Mouse (Mus musculus): ENCODE results near the gene Olfr859. TPM values are rescaled to one million over a fixed set of nuclear protein-coding genes. Genes with fewer than 3 reads are reported as not detected.
"Not testable (repeated sequence)": the region's sequence is repeated elsewhere in the genome, so short reads cannot be mapped to it uniquely, and the experiment has no call there.

Gene Olfr859
- not detected in 2 replicates for polyA plus RNA-seq (2016; fragmentation: Nextera tagmentation; extraction: Ambion mirVana)

DNA sequence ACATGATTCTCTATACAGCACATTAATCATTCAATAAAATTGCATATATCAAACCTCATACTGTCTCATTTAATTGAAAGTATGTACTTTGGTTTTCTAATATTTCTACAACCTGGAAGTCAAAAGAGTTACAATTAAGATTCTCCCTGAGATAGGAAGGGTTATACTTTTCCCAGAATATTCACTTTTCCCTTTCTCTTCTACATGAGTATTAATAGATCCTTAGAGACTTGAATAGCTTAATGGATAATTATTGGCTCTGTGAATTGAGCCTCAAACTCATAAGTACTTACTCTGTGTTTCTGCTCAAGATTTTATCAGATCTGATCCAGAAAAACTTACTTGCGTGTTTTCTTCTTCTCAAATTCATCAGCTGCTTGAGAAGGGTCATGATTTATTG, at the start of gene Olfr859:
TSS of gene Olfr859 (plus strand) at position 301 of the 400 bp plus-strand sequence.
- not testable (repeated sequence) for H3K27ac ChIP-seq (replicated peaks); H3K36me3 ChIP-seq (replicated peaks); H3K4me3 ChIP-seq; DNase-seq (ENCODE audit: low spot score); H3K4me1 ChIP-seq; H3K27me3 ChIP-seq (replicated peaks; ENCODE audit: low read depth, poor library complexity, severe bottlenecking)
- 81% methylated on average over 1 of the region's 1 CpGs for WGBS
- H3K9me3 ChIP-seq, result peaks cover 16% of the 10 kb centered on the region

DNA sequence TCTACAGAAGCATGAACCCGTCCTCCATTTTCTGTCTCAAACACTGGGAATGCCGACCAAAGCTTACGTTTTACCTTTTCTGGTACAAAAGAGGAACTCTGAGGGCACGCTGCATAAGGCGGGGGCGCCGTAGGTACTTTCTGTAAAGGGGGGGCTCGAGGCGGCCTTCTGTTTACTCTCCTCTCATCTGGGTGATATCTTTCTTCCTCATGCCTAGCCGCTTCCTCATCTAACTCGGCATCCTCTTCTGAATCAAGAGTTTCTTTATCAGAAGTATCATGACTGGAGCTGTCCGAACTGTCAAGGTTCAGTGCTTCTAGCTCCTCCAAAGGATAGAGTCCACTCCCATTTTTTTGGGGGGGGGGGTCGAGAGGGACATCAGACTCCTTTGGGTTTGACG, 35.6 kb upstream of the Olfr859 start:
- no peak overlapping the region for H3K27ac ChIP-seq (replicated peaks)
- no peak for DNase-seq (ENCODE audit: low spot score)
- H3K4me1 ChIP-seq, result no peaks in the 10 kb centered on the region
- 88% methylated on average over 14 of the region's 14 CpGs for WGBS
- peaks cover 67% of the 10 kb centered on the region for H3K9me3 ChIP-seq
- H3K4me3 ChIP-seq, result no peak overlapping the region
- H3K27me3 ChIP-seq (replicated peaks; ENCODE audit: low read depth, poor library complexity, severe bottlenecking), result no peaks in the 10 kb centered on the region
- no peaks in the 10 kb centered on the region for H3K36me3 ChIP-seq (replicated peaks)

DNA sequence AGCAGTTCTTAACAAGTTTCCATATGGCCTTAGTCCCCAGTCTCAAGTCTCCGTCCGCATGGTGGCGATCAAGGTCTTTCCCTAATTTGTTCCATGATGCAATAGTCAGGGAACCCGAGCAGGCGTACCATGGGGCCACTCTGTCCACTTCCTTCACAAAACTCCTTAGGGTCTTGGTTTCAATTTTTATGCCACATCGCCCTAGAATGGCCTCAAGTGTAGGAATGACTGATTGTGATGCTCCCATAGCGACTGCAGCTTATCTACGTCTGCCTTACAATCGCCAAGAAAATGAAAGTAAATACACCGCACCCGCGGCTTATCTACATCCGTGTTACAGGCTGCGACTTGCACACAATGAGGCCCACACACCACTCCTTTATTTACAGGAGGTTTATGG, 35.0 kb upstream of the Olfr859 start:
- 94% methylated on average over 14 of the region's 14 CpGs for WGBS
- Histone ChIP-seq H3K4me3 (no peak overlapping the region), H3K4me1 (no peaks in the 10 kb centered on the region), H3K27ac (replicated peaks) (no peak overlapping the region), H3K27me3 (replicated peaks; ENCODE audit: low read depth, poor library complexity, severe bottlenecking) (no peaks in the 10 kb centered on the region), H3K9me3 (peaks cover 66% of the 10 kb centered on the region), H3K36me3 (replicated peaks) (no peaks in the 10 kb centered on the region)
- DNase-seq (ENCODE audit: low spot score), result no peak

DNA sequence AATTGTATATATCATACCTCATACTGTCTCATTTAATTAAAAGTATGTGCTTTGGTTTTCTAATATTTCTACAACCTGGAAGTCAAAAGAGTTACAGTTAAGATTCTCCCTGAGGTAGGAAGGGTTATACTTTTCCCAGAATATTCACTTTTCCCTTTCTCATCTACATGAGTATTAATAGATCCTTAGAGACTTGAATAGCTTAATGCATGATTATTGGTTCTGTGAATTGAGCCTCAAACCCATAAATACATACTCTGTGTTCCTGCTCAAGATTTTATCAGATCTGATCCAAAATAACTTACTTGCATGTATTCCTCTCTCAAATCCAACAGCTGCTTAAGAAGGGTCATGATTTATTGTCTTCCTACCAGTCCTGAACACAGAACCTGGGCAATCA, 24.7 kb upstream of the Olfr859 start, which contains the start of gene Olfr58:
TSS of gene Olfr58 (plus strand) at position 301 of the 400 bp plus-strand sequence.
- Histone ChIP-seq H3K4me1 (no peaks in the 10 kb centered on the region), H3K9me3 (peaks cover 13% of the 10 kb centered on the region; the same call in 1 of the 2 replicates)

DNA sequence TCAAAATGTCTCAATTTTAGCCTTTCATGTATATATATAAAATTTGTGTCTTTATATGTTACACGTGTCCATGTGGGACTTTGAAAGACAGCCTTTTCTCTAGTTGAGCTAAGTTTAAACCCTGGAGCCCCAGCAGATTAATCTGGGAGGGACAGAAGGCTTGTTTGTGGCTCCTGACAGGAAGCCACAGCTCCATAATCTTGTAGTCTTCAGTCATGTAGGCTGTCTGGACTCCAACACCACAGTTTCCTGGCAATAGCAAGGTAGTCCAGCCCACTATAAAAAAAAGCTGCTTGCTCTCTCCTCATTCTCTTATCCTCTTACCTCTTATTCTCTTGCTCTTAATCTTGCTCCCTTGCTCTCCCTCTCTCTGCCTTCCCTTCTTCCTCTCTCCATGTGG, 1.7 kb upstream of the Olfr859 start:
- H3K4me3 ChIP-seq, result no peak overlapping the region
- no peak for DNase-seq (ENCODE audit: low spot score)
- no peak overlapping the region for H3K27ac ChIP-seq (replicated peaks)
- no peaks in the 10 kb centered on the region for H3K36me3 ChIP-seq (replicated peaks)
- no peaks in the 10 kb centered on the region for H3K27me3 ChIP-seq (replicated peaks; ENCODE audit: low read depth, poor library complexity, severe bottlenecking)
- WGBS, result 89% methylated on average over 1 of the region's 1 CpGs
- H3K9me3 ChIP-seq, result peaks cover 16% of the 10 kb centered on the region
- no peaks in the 10 kb centered on the region for H3K4me1 ChIP-seq

More for the DNA sequence above, 24.7 kb upstream of the Olfr859 start, which contains the start of gene Olfr58:
- H3K27me3 ChIP-seq (replicated peaks; ENCODE audit: low read depth, poor library complexity, severe bottlenecking), result no peaks in the 10 kb centered on the region
- H3K27ac ChIP-seq (replicated peaks), result no peak within 1 kb of the TSS
- no peak for DNase-seq (ENCODE audit: low spot score)
- no peak within 1 kb of the TSS for H3K4me3 ChIP-seq
- H3K36me3 ChIP-seq (replicated peaks), result no peaks in the 10 kb centered on the region

DNA sequence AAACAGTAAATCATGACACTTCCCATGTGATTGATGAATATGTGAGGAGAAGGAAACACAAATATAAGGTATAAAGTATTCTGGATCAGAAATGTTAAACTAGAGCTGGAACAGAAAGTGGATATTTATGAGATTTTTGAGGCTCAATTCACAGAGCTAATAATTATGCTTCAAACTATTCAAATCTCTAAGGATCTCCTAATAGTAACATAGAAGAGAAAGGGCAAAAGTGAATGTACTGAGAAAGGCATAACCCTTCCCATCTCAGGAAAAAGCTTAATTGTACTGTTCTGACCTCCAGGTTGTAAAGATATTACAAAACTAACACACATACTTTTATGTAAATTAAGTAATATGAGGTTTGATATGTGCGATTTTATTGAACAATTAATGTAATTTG, 44.9 kb downstream of the Olfr859 start, which contains the start of gene Olfr860:
TSS of gene Olfr860 (minus strand) at position 101 of the 400 bp plus-strand sequence.
- WGBS, result 80% methylated on average over 1 of the region's 1 CpGs
- H3K27ac ChIP-seq (replicated peaks), result no peak within 1 kb of the TSS
- H3K9me3 ChIP-seq, result no peaks in the 10 kb centered on the region
- no peak within 1 kb of the TSS for H3K4me3 ChIP-seq
- no peaks in the 10 kb centered on the region for H3K27me3 ChIP-seq (replicated peaks; ENCODE audit: low read depth, poor library complexity, severe bottlenecking)
- no peak for DNase-seq (ENCODE audit: low spot score)
- no peaks in the 10 kb centered on the region for H3K36me3 ChIP-seq (replicated peaks)
- no peaks in the 10 kb centered on the region for H3K4me1 ChIP-seq

Other genes starting within 250 kb of the Olfr859 start
- gene Olfr854, start 237.5 kb upstream of the Olfr859 start, polyA plus RNA-seq (2016; fragmentation: Nextera tagmentation; extraction: Ambion mirVana), result not detected in 2 replicates
- gene Olfr855, start 222.3 kb upstream of the Olfr859 start, polyA plus RNA-seq (2016; fragmentation: Nextera tagmentation; extraction: Ambion mirVana), result not detected in 2 replicates
- gene Zfp317, start 182.8 kb upstream of the Olfr859 start, polyA plus RNA-seq (2016; fragmentation: Nextera tagmentation; extraction: Ambion mirVana), result 36.3 and 37.8 TPM in 2 replicates
- gene Olfr857, start 95.5 kb upstream of the Olfr859 start, polyA plus RNA-seq (2016; fragmentation: Nextera tagmentation; extraction: Ambion mirVana), result not detected in 2 replicates
- gene Olfr58, start 24.6 kb upstream of the Olfr859 start, polyA plus RNA-seq (2016; fragmentation: Nextera tagmentation; extraction: Ambion mirVana), result not detected in 2 replicates
- gene Olfr860, start 44.8 kb downstream of the Olfr859 start, polyA plus RNA-seq (2016; fragmentation: Nextera tagmentation; extraction: Ambion mirVana), result not detected in 2 replicates
- not detected in 2 replicates for gene Olfr862, start 83.1 kb downstream of the Olfr859 start, polyA plus RNA-seq (2016; fragmentation: Nextera tagmentation; extraction: Ambion mirVana)
- 0.15 and 0.20 TPM in 2 replicates for gene Olfr77, start 112.0 kb downstream of the Olfr859 start, polyA plus RNA-seq (2016; fragmentation: Nextera tagmentation; extraction: Ambion mirVana)
- gene Olfr866, start 223.1 kb downstream of the Olfr859 start, polyA plus RNA-seq (2016; fragmentation: Nextera tagmentation; extraction: Ambion mirVana), result not detected in 2 replicates

Data from embryonic facial prominence, embryonic 10.5 days (tissue).